Mouse (Mus musculus): ENCODE results near the gene Ankrd61. TPM values are rescaled to one million over a fixed set of nuclear protein-coding genes. Genes with fewer than 3 reads are reported as not detected.

Gene Ankrd61
- total RNA-seq, 1 experiment from 2014 or later: 1.8 TPM

DNA sequence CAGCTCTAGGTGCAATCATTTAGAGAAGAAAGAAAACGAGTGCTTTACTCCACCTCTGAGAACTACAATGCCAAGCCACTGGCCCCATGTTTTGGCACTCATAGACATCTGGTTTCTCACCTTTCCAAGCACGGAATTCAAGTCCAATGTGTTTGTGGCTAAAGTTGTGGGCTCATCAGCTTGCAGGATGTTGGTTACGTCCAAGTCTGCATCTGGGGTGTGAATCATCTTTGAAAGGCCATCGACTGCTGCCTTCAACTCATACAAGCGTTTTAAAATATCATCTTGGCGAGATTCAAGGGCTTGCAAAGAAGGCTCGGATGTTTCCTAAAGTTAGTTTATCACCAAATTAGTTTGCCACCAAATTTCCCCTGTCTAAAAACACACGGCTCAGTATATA, 8.9 kb upstream of the Ankrd61 start:
- ATAC-seq (replicated peaks; ENCODE audit: insufficient number of reproducible peaks, low FRiP score, low TSS enrichment, poor library complexity, severe bottlenecking): no peak

DNA sequence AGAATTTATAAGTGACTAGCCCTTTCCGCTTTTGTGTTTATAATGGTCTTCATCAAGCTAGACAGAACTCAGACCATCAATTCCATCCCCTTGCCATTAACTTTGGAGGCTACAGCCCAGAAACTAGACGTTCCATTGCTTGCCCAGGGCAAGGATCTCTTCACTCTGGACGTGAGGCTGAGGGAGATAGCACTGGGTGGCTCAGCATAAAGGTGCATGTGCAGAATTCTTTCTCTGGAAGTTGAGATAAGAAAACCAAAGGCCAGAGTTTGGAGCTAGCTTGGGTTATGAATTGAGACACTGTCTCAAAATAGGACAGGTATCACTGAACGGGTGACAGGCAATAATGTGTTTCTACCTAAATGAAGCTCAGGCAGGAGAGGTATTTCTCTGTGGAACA, 6.3 kb upstream of the Ankrd61 start:
- ATAC-seq (replicated peaks; ENCODE audit: insufficient number of reproducible peaks, low FRiP score, low TSS enrichment, poor library complexity, severe bottlenecking): no peak

DNA sequence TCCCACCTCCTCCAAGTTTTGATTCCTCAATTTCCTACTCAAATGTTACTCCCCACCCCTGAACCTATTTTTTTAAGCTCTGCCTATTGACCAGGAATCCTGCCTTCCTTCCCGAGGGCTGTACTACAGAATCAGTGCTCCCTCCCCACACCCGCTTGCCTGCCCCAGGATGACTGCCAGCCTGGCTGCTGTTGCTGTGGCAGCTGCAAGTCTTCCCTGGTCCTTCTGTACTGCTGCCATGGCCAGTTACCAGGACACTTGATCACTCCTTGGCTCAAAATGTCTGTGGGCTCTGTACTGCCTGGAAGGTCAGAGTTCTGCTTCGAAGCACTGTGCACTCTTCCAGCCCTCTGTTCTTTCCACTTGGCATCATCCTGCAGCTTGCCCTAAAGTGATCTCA, 4.6 kb upstream of the Ankrd61 start:
- no peak for ATAC-seq (replicated peaks; ENCODE audit: insufficient number of reproducible peaks, low FRiP score, low TSS enrichment, poor library complexity, severe bottlenecking)

DNA sequence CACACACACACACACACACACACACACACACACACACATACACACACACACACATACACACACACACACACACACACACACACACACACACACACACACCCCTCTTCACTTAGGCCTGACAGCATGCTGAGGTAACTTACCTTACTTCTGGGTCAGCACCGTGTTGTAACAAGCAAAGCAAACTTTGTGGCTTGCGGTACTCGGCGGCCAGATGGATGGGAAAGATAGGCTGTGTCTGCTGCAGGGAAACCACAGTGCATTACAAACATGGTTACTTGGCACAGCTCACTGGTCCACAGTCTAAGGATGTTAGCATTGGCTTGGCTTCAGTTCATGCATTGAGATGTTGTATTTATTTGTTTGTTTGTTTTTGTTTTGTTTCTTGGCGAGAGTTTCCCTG, 4.1 kb downstream of the Ankrd61 start:
- ATAC-seq (replicated peaks; ENCODE audit: insufficient number of reproducible peaks, low FRiP score, low TSS enrichment, poor library complexity, severe bottlenecking): 0 out of 2 replicates have a peak, but pooled peaks have one; percentile 47

DNA sequence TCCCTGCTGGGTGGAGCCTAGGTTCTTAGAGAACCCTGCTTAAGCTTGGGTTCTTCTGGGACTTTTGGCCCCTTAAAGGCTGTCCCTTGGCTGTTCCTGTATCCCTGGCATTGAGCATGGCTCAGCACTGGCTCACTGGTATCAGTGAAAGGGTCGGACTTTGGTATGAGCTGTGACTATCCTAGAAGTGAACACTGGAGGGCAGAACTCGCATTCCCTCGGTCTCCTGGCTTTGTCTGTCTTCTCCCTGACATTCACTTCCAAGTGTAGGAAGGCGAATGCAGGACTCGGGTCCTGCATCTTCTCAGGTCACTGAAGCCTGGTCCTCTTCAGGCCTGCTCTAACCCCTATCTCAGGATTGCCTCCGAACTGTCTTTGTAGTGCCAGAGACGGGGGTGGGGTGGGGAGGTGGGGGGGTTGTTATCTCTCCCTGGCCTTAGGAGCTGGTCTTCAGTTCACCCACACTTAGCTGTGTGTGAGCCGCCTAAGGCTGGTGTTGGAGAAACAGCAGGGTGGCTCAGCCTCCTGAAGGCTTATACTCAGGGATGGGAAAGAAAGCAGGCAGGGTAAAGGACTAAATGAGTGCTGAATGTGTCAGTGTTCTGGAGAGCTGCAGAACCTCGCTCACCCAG, 5.1 kb downstream of the Ankrd61 start:
- no peak for ATAC-seq (replicated peaks; ENCODE audit: insufficient number of reproducible peaks, low FRiP score, low TSS enrichment, poor library complexity, severe bottlenecking)

DNA sequence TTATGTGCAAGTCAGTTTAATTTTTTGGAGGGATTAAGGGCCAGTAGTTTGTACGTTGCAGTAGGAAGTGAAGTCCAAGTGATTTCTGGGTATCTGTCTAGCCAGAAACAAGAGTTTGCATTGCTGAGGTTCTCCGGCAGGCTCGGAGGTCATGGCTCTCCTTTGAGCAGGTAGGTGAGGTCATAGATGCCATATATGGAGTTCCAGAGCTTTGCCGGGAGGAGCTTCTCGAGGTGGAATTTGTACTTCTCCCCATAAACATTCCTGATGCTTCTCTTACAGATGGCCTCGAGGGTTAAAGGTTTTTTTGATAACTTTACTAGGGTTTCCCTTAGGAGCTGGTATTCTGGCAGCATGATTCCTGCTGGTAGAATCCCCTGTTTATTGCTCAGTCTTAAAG, 6.7 kb downstream of the Ankrd61 start:
- ATAC-seq (replicated peaks; ENCODE audit: insufficient number of reproducible peaks, low FRiP score, low TSS enrichment, poor library complexity, severe bottlenecking): no peak

DNA sequence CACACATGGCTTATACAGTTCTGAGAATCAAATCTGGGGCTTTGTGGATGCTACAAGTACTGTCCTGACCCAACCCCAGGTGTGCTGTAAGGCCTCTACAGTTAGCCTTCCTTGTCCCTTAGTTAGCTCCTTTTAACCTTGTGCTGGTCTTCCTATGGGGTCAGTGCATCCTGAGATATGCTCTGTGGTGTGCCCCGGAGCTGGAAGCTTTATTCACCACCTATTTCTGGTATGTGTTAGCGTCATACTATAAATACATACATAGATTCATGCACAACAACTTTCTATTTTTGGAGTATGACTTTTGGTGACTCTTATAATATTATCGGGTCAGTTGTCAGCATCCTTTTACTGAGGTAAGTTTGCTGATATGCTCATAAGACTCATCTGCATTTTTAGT, 12.2 kb downstream of the Ankrd61 start:
- ATAC-seq (replicated peaks; ENCODE audit: insufficient number of reproducible peaks, low FRiP score, low TSS enrichment, poor library complexity, severe bottlenecking): no peak

DNA sequence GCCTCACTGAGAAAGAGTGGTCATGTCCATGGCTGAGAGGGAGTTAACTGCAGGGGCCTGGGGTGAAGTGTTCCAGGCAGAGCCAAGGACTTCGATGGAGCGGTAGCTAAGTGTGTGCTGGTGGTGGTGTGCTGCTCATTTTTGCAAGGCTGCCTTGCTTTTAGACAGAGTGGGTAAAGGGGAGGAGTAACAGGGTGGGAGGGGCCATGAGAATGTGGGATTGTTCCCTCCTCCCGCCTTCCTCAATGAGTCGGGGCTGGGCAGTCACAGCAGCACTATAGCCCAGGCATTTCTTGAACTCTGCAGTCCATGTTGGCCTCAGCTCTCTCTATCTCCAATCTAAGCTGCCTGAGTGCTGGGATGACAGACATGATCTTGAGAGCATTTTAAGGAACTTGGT, 22.9 kb downstream of the Ankrd61 start:
- ATAC-seq (replicated peaks; ENCODE audit: insufficient number of reproducible peaks, low FRiP score, low TSS enrichment, poor library complexity, severe bottlenecking): no peak

DNA sequence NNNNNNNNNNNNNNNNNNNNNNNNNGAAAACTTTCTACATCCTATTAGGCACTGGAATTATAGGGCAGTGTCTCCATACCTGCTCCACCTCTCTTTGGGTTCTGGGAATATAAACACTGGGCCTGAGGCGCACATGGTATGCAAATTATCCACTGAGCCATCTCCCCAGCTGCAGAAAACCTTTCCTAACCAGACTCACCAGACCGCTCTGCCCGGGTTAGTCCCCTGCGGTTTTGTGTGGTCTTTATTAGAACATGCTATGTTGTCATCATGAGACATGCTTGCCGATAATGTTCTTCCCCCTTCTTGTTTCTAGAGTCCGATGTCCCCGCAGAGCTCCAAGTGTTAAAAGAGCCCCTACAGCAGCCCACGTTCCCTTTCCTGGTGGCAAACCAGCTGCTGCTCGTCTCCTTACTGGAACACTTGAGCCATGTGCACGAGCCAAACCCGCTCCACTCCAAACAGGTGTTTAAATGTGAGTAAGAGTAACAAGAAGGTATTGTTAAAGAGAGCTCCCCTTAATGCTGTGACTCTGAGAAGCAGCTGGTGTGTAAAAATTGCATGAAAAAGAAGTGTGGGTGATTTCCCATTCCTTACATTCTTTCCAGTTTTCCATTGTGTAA, 25.8 kb downstream of the Ankrd61 start:
- no peak for ATAC-seq (replicated peaks; ENCODE audit: insufficient number of reproducible peaks, low FRiP score, low TSS enrichment, poor library complexity, severe bottlenecking)

Other genes with a start within 250 kb of the Ankrd61 start
- gene Usp42, start 165.4 kb downstream of the Ankrd61 start, total RNA-seq (2017): 10.6 to 19.8 TPM (median 19.1 TPM) in 3 replicates
- 47.6 to 48.1 TPM (median 48.0 TPM) in 3 replicates for gene Eif2ak1, start 79.9 kb downstream of the Ankrd61 start, total RNA-seq (2017)
- gene Aimp2, start 12.2 kb upstream of the Ankrd61 start, total RNA-seq (2017): 4.3 to 18.0 TPM (median 11.7 TPM) in 3 replicates
- gene Pms2, start 12.3 kb upstream of the Ankrd61 start, total RNA-seq (2017): 11.8 to 24.5 TPM (median 17.7 TPM) in 3 replicates
- gene Gm42421, start 30.5 kb upstream of the Ankrd61 start, total RNA-seq (2017): 2.9 TPM in 1 of 3 replicates, not detected in the others
- 0.29 to 1.9 TPM (median 0.32 TPM) in 3 replicates for gene Rsph10b, start 35.4 kb upstream of the Ankrd61 start, total RNA-seq (2017)
- 75.1 to 99.1 TPM (median 81.7 TPM) in 3 replicates for gene Ccz1, start 117.2 kb upstream of the Ankrd61 start, total RNA-seq (2017)
- not detected in 3 replicates for gene Ocm, start 129.0 kb upstream of the Ankrd61 start, total RNA-seq (2017)
- 11.2 to 18.6 TPM (median 12.8 TPM) in 3 replicates for gene Lmtk2, start 202.8 kb upstream of the Ankrd61 start, total RNA-seq (2017)

Data from monocyte, adult 5-6 weeks (primary cell).